In the genomic region with DNA sequence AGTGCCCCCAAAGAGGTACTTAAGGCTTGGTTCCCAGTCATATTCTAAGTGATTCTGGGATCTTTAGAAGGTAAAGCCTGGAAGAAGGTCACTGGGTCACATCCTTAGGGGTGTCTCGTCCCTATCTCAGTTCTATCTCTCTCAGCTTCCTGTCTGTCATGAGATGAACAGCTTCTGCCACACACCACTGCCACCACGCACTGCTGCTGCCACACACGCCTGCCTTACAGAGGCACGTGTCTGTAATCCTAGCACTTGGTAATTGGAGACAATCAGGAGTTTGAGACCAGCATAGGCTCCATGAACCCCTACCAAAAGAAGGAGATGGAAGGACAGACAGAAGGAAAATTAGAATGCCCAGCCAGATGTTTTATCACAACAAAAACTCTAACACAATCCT, we compare ENCODE assay signal across 23 mouse cellular contexts. TPM values are rescaled to one million over a fixed set of nuclear protein-coding genes. Genes with fewer than 3 reads are reported as not detected.
DNase-seq lines count a peak whose midpoint lies in the region; ATAC-seq and TF ChIP-seq lines count a peak whose summit lies in the region.
"Had no signal": no experiment of that assay in that cellular context is flagged by ENCODE, and none has a peak within 500 bp of the region (broad histone marks: within the 10 kb centered on the region; RNA-seq: fewer than 3 reads in every experiment).

No protein-coding gene starts in this region.

- peaks cover 72% of the 10 kb centered on the region for H3K4me1 ChIP-seq in megakaryocyte, embryonic 14.5 days
- no peaks in the 10 kb centered on the region for H3K4me1 ChIP-seq in midbrain, postnatal 0 days (ENCODE audit: insufficient read depth, low read length)
- H3K4me1 ChIP-seq: embryonic facial prominence, embryonic 15.5 days; forebrain, embryonic 10.5 days had no signal

- H3K9ac ChIP-seq in midbrain, postnatal 0 days (replicated peaks; ENCODE audit: low read length, poor library complexity, severe bottlenecking), result no peak overlapping the region
- H3K9ac ChIP-seq: embryonic facial prominence, embryonic 15.5 days; heart, embryonic 12.5 days; hindbrain, embryonic 14.5 days had no signal

- H3K27ac ChIP-seq in midbrain, postnatal 0 days (ENCODE audit: low read depth, low read length), result no peak overlapping the region
- H3K27ac ChIP-seq: embryonic facial prominence, embryonic 15.5 days; forebrain, embryonic 10.5 days; gastrocnemius, adult 2 months; hindbrain, embryonic 10.5 days; hindbrain, embryonic 14.5 days had no signal

- H3K9me3 ChIP-seq in megakaryocyte, embryonic 14.5 days, result peaks cover 12% of the 10 kb centered on the region
- H3K9me3 ChIP-seq in midbrain, postnatal 0 days (ENCODE audit: low read length), result no peaks in the 10 kb centered on the region
- H3K9me3 ChIP-seq: embryonic facial prominence, embryonic 15.5 days; heart, embryonic 12.5 days; hindbrain, embryonic 10.5 days had no signal

- DNase-seq in thymus, postnatal 0 days (ENCODE audit: low spot score), result peak; percentile 46
- no peak for DNase-seq in thymus, postnatal 4 days
- DNase-seq in splenic B cell, adult 2 months (ENCODE audit: low read depth, low spot score), result peak; percentile 56
- DNase-seq in midbrain, postnatal 0 days (ENCODE audit: low spot score), result no peak
- DNase-seq in adipocyte (ENCODE audit: low spot score), result no peak
- DNase-seq: adrenal gland, adult 8-10 months; adrenal gland, postnatal 36 days; cerebellum, adult 11 months; cerebellum, adult 8-10 months; cerebellum, postnatal 14 days; embryo, embryonic 11 days; gastrocnemius, adult 2 months; gastrocnemius, postnatal 25 days had no signal

- 81% methylated on average over 4 of the region's 4 CpGs for WGBS in midbrain, postnatal 0 days

- H3K27me3 ChIP-seq in megakaryocyte, embryonic 14.5 days (replicated peaks), result no peaks in the 10 kb centered on the region
- no peaks in the 10 kb centered on the region for H3K27me3 ChIP-seq in splenic B cell, adult 2 months (ENCODE audit: control insufficient read depth, insufficient read depth, low read length, poor library complexity, severe bottlenecking)
- no peaks in the 10 kb centered on the region for H3K27me3 ChIP-seq in midbrain, postnatal 0 days (ENCODE audit: insufficient read depth, low read length)
- H3K27me3 ChIP-seq: embryonic facial prominence, embryonic 15.5 days; heart, embryonic 12.5 days had no signal

- H3K36me3 ChIP-seq in megakaryocyte, embryonic 14.5 days (replicated peaks; ENCODE audit: low read length), result peaks cover 44% of the 10 kb centered on the region
- H3K36me3 ChIP-seq in splenic B cell, adult 2 months (ENCODE audit: control insufficient read depth, insufficient read depth, low read length, poor library complexity, severe bottlenecking), result peaks cover 4% of the 10 kb centered on the region; the same call in 1 of the 2 replicates
- no peaks in the 10 kb centered on the region for H3K36me3 ChIP-seq in midbrain, postnatal 0 days (ENCODE audit: insufficient read depth, low read length)

- H3K4me2 ChIP-seq in midbrain, postnatal 0 days (ENCODE audit: low read depth, low read length, poor library complexity, severe bottlenecking), result no peak overlapping the region
- H3K4me2 ChIP-seq: embryonic facial prominence, embryonic 15.5 days; heart, embryonic 12.5 days; hindbrain, embryonic 14.5 days had no signal

- ATAC-seq in megakaryocyte, adult 5-6 weeks (ENCODE audit: poor library complexity, severe bottlenecking), result no peak
- ATAC-seq in CD4-positive, CD25-positive, alpha-beta regulatory T cell, adult 4 months, result peak; percentile 32
- ATAC-seq in midbrain, postnatal 0 days (ENCODE audit: low FRiP score), result no peak
- ATAC-seq: forebrain, embryonic 14.5 days had no signal

- H3K4me3 ChIP-seq in megakaryocyte, embryonic 14.5 days (replicated peaks), result peak overlapping the region; percentile 69
- H3K4me3 ChIP-seq in midbrain, postnatal 0 days (ENCODE audit: low read depth, low read length), result no peak overlapping the region
- H3K4me3 ChIP-seq: embryonic facial prominence, embryonic 15.5 days; erythroblast, embryonic 14.5 days; forebrain, embryonic 10.5 days; gastrocnemius, adult 2 months; heart, embryonic 12.5 days; hindbrain, embryonic 10.5 days had no signal

- no peak for TF ChIP-seq CTCF in midbrain, postnatal 0 days (IDR thresholded peaks at IDR 0.05)

RNA-seq across cellular contexts. Expression of a gene that starts 20.9 kb away (rescaled TPM):
- 13.9 and 19.6 TPM in 2 replicates for polyA plus RNA-seq in megakaryocyte, embryonic 14.5 days (2012; ENCODE audit: insufficient read depth, low replicate concordance)
- total RNA-seq in megakaryocyte, adult 5-6 weeks (2015), result 37.2 and 42.4 TPM in 2 replicates
- 43.1 and 50.8 TPM in 2 replicates for total RNA-seq in megakaryocyte, adult 5-6 weeks (2017)
- 25.8 and 30.9 TPM in 2 replicates for polyA plus RNA-seq in thymus, postnatal 0 days (2015; fragmentation: Nextera tagmentation; extraction: Ambion mirVana)
- polyA plus RNA-seq in CD4-positive, CD25-positive, alpha-beta regulatory T cell, adult 4 months (2017; shearing (Covaris generic)), result 1 to 10 TPM; 5.7 to 9.5 TPM
- 23.3 and 26.3 TPM in 2 replicates for total RNA-seq in midbrain, postnatal 0 days (2014; rRNA removed)
- polyA plus RNA-seq in midbrain, postnatal 0 days (2015; fragmentation: Nextera tagmentation; extraction: Ambion mirVana), result 13.5 and 19.8 TPM in 2 replicates

Comparison
In these comparisons a context has a peak if more than half of its experiments do, and no peak if none do; other contexts are left out.
1. DNase-seq: peak in thymus, postnatal 0 days (single experiment) and splenic B cell, adult 2 months (single experiment); none in thymus, postnatal 4 days (single experiment), midbrain, postnatal 0 days (single experiment) and adipocyte (single experiment).